Mouse (Mus musculus): Measurements from ENCODE around the gene Nav2. TPM values are rescaled to one million over a fixed set of nuclear protein-coding genes. Genes with fewer than 3 reads are reported as not detected.
A peak's percentile ranks its signal among the peaks of the same experiment; 100 is the strongest.

The Nav2 gene
- polyA plus RNA-seq, 1 experiment from 2014 or later: 22.5 TPM

DNA sequence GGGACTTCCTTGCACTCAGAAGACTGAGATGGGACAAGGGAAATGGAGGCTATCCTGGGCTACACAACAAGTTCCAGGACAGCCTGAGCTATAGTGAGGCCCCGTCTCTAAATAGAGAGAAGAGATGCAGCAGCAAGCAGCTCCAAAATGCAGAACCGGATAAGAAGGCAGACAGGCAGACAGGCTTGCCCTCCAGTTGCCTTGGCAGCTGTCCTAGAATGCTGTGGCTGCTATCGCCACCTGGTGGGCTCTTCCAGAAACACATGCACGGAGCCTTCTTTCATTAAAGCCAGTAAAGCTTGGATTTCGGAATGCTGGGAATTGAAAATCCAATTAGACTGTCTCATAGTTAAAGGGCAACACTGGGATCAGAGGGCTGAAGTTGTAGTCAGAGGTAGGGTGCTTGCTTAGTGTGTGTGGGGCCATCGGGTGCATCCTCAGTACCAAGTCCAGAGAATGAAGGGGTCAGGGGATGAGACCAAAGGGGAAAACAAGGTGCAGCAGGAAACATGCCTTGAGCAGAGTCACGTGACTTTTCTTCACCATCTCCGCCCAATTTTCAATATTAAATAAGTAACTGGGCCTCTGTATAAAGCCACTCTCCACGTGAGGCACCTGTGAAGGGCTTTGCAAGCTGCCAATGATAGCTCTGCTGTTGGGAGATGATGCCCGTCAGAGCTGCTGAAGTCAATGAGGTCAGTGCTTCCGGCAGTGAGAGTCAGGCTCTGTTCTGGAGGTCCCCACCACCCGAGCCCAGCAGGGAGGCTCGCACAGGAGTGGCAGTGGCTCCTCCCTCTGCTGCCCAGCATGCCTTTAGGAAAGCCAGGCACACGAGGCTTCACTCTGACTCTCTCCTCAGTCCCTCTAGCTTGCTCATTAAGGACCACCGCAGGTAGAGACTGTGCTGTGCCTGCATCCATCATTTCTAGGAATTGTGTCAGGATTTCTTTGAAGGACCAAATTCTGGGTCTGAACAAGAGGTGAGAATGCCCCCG lies 364.2 kb downstream of the Nav2 start:
- 19% methylated on average over 16 of the region's 16 CpGs for WGBS
- no peak overlapping the region for H3K27ac ChIP-seq (replicated peaks; ENCODE audit: low read depth, low read length)
- H3K27me3 ChIP-seq (ENCODE audit: control insufficient read depth, insufficient read depth, low read length): no peaks in the 10 kb centered on the region
- H3K36me3 ChIP-seq (ENCODE audit: control insufficient read depth, insufficient read depth, low read length): no peaks in the 10 kb centered on the region
- peak; percentile 94 for DNase-seq
- peaks cover 8% of the 10 kb centered on the region; the same call in 1 of the 2 replicates for H3K4me1 ChIP-seq (ENCODE audit: control insufficient read depth, insufficient read depth, low read length)
- H3K9me3 ChIP-seq (ENCODE audit: control insufficient read depth, low read length): no peaks in the 10 kb centered on the region
- ATAC-seq (ENCODE audit: low FRiP score, low TSS enrichment): 0 out of 2 replicates have a peak, but pooled peaks have one; percentile 53
- peak overlapping the region; percentile 29; the same call in 1 of the 2 replicates for H3K9ac ChIP-seq (replicated peaks; ENCODE audit: low read length)
- no peak overlapping the region for H3K4me2 ChIP-seq (ENCODE audit: low read length)
- H3K4me3 ChIP-seq (replicated peaks; ENCODE audit: low read depth, low read length): no peak overlapping the region

DNA sequence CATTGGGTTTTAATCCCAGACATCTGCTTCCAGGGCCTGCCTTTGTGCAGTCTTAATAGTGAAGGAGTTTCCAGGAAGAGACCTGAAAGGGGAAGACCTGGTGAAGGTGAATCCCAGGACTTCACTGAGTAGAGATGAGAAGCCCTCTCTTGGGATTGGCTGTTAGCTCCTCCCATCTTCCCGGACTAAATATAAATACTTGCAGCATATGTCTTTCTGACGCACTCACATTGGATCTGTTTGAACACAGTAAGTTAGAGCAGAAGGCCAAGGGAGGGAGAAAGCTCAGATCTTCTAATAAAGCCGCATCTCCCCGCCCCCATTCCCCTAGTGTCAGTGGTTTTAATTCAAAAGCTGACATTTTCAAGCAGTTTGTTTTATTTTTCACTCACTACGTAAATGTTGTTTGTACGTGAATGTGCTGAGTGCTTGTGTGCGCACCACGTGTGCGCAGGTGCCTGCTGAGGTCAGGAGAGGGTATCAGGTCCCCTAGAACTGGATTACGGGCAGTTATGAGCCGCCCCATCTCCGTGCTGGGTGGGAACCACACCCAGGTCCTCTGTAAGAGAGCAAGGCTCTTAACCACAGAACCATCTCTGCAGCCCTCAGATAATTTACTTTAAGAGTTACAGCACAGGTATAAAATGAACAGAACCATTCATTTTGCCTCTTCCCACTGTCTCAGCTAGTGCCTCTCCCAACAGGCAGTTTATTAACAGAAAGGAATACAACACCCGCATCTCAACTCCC lies 365.6 kb downstream of the Nav2 start:
- no peaks in the 10 kb centered on the region for H3K36me3 ChIP-seq (ENCODE audit: control insufficient read depth, insufficient read depth, low read length)
- H3K4me1 ChIP-seq (ENCODE audit: control insufficient read depth, insufficient read depth, low read length): peaks cover 8% of the 10 kb centered on the region; the same call in 1 of the 2 replicates
- no peak overlapping the region for H3K4me2 ChIP-seq (ENCODE audit: low read length)
- H3K9ac ChIP-seq (replicated peaks; ENCODE audit: low read length): no peak overlapping the region
- DNase-seq (no peak), ATAC-seq (ENCODE audit: low FRiP score, low TSS enrichment) (no peak)
- H3K4me3 ChIP-seq (replicated peaks; ENCODE audit: low read depth, low read length): no peak overlapping the region
- H3K27ac ChIP-seq (replicated peaks; ENCODE audit: low read depth, low read length): no peak overlapping the region
- no peaks in the 10 kb centered on the region for H3K27me3 ChIP-seq (ENCODE audit: control insufficient read depth, insufficient read depth, low read length)
- H3K9me3 ChIP-seq (ENCODE audit: control insufficient read depth, low read length): no peaks in the 10 kb centered on the region
- WGBS: 91% methylated on average over 13 of the region's 13 CpGs

DNA sequence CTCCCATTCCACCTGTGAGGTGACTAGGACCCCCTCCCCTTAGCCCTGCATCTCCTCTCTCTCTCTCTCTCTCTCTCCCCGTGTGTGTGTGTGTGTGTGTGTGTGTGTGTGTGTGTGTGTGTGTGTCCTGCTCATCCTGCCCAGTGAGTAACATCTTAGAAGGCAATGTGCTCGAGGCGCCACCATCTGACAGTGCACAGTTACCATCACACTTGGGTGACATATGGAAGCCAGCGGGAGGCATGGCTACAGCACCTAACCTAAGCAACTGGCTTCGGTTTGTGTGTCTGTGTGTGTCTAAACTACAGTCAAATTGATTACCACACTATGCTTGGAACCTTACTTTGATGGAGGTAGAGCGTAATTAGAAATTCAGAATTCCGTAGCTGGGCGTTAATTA lies 366.2 kb downstream of the Nav2 start:
- H3K9me3 ChIP-seq (ENCODE audit: control insufficient read depth, low read length): no peaks in the 10 kb centered on the region
- H3K36me3 ChIP-seq (ENCODE audit: control insufficient read depth, insufficient read depth, low read length): no peaks in the 10 kb centered on the region
- peaks cover 8% of the 10 kb centered on the region; the same call in 1 of the 2 replicates for H3K4me1 ChIP-seq (ENCODE audit: control insufficient read depth, insufficient read depth, low read length)
- H3K27ac ChIP-seq (replicated peaks; ENCODE audit: low read depth, low read length): no peak overlapping the region
- WGBS: 73% methylated on average over 8 of the region's 8 CpGs
- no peak for DNase-seq
- H3K27me3 ChIP-seq (ENCODE audit: control insufficient read depth, insufficient read depth, low read length): no peaks in the 10 kb centered on the region
- H3K4me2 ChIP-seq (ENCODE audit: low read length): no peak overlapping the region
- H3K4me3 ChIP-seq (replicated peaks; ENCODE audit: low read depth, low read length): no peak overlapping the region
- ATAC-seq (ENCODE audit: low FRiP score, low TSS enrichment): no peak
- no peak overlapping the region for H3K9ac ChIP-seq (replicated peaks; ENCODE audit: low read length)

DNA sequence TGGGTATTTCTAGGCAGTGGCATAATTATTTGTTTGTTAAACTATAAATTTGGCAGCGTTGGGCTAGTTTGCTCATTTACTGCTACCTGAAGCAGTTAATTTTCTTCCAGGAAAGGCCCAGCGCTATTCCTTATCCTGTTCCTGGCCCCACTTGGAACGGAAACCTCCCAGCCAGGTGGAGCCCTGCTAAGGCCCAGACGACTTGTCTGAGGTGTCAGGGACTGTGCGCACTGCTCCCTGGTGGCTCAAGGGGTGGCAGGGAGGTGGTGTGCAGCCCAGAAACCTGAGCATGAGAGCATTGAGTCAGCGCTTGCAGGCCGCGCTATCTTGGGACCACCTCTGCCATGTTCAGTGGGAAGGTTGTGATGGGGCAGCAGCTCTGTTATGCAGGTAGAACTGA lies 367.6 kb downstream of the Nav2 start:
- no peak for ATAC-seq (ENCODE audit: low FRiP score, low TSS enrichment)
- WGBS: 86% methylated on average over 8 of the region's 8 CpGs
- Histone ChIP-seq H3K27ac (replicated peaks; ENCODE audit: low read depth, low read length) (no peak overlapping the region), H3K4me1 (ENCODE audit: control insufficient read depth, insufficient read depth, low read length) (peaks cover 8% of the 10 kb centered on the region; the same call in 1 of the 2 replicates), H3K9ac (replicated peaks; ENCODE audit: low read length) (no peak overlapping the region), H3K4me2 (ENCODE audit: low read length) (no peak overlapping the region), H3K4me3 (replicated peaks; ENCODE audit: low read depth, low read length) (no peak overlapping the region), H3K9me3 (ENCODE audit: control insufficient read depth, low read length) (no peaks in the 10 kb centered on the region), H3K27me3 (ENCODE audit: control insufficient read depth, insufficient read depth, low read length) (no peaks in the 10 kb centered on the region), H3K36me3 (ENCODE audit: control insufficient read depth, insufficient read depth, low read length) (no peaks in the 10 kb centered on the region)
- no peak for DNase-seq

DNA sequence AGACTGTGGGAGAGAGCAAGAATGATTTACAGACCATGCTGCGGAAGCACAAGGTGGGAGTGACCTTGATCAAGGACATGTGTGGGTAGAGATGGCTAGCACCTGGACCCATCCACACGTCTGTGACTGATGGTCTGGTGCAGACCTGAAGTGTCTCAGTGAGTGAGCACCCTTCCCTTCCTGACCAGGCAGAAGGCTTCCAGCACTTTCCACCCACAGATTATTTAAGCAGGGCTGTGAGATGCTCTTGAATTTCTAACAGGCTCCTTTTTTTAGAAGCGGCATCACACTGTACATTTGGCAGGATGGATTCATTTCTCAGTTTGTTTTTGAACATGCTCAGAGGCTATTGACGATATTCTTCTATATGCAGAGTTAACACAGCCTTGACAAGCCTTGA lies 369.2 kb downstream of the Nav2 start:
- DNase-seq (no peak), ATAC-seq (ENCODE audit: low FRiP score, low TSS enrichment) (no peak)
- peaks cover 7% of the 10 kb centered on the region; the same call in 1 of the 2 replicates for H3K4me1 ChIP-seq (ENCODE audit: control insufficient read depth, insufficient read depth, low read length)
- H3K4me3 ChIP-seq (replicated peaks; ENCODE audit: low read depth, low read length): no peak overlapping the region
- no peak overlapping the region for H3K27ac ChIP-seq (replicated peaks; ENCODE audit: low read depth, low read length)
- no peaks in the 10 kb centered on the region for H3K9me3 ChIP-seq (ENCODE audit: control insufficient read depth, low read length)
- H3K4me2 ChIP-seq (ENCODE audit: low read length): no peak overlapping the region
- H3K9ac ChIP-seq (replicated peaks; ENCODE audit: low read length): no peak overlapping the region
- WGBS: 90% methylated on average over 4 of the region's 4 CpGs
- H3K27me3 ChIP-seq (ENCODE audit: control insufficient read depth, insufficient read depth, low read length): no peaks in the 10 kb centered on the region
- H3K36me3 ChIP-seq (ENCODE audit: control insufficient read depth, insufficient read depth, low read length): no peaks in the 10 kb centered on the region

DNA sequence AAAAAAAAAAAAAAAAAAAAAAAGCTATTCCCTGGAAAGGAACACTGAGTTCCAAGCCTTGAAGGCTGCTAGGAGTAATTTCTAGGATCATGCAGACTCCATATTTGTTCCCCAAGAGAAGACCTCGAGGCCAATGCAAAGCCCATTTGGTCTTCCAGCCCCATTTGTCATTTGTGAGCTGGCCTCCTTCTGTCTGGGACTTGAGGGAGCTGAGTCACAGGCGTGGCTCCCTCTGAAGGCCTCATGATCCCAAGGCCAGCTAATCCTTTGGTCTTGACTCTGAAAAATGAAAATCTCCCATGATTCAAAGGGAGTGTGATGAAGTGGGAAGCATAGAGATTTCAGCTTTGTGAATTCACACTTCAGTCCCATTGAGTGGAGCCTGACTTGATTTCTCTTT lies 370.0 kb downstream of the Nav2 start:
- no peaks in the 10 kb centered on the region for H3K9me3 ChIP-seq (ENCODE audit: control insufficient read depth, low read length)
- whole genome bisulfite sequencing: 56% methylated on average over 2 of the region's 2 CpGs
- no peaks in the 10 kb centered on the region for H3K36me3 ChIP-seq (ENCODE audit: control insufficient read depth, insufficient read depth, low read length)

DNA sequence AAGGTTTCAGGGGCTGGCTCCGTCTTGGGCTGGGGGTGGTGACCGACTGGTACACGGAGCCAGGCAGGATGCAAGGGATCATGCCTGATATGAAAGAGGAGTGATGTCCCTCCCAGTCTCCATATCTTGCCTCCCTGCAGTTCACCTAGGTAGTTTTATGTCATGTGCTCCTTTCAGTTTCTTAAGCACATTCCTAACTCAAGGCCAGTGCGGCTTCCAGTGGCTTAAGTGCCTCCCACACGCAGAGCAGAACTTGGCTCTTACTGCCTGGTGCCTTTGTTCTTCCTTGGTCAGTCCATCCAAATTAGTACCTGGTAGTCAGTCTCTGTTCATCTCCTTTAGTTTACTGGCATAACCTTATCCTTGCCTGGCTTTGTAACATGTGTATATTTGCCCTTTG lies 371.9 kb downstream of the Nav2 start:
- WGBS: 91% methylated on average over 5 of the region's 5 CpGs
- DNase-seq (no peak), ATAC-seq (ENCODE audit: low FRiP score, low TSS enrichment) (no peak)
- Histone ChIP-seq H3K4me3 (replicated peaks; ENCODE audit: low read depth, low read length) (no peak overlapping the region), H3K27ac (replicated peaks; ENCODE audit: low read depth, low read length) (no peak overlapping the region), H3K4me1 (ENCODE audit: control insufficient read depth, insufficient read depth, low read length) (no peaks in the 10 kb centered on the region; the same call in 1 of the 2 replicates), H3K9me3 (ENCODE audit: control insufficient read depth, low read length) (no peaks in the 10 kb centered on the region), H3K36me3 (ENCODE audit: control insufficient read depth, insufficient read depth, low read length) (no peaks in the 10 kb centered on the region), H3K9ac (replicated peaks; ENCODE audit: low read length) (no peak overlapping the region), H3K27me3 (ENCODE audit: control insufficient read depth, insufficient read depth, low read length) (no peaks in the 10 kb centered on the region), H3K4me2 (ENCODE audit: low read length) (no peak overlapping the region)

More for the DNA sequence above, 370.0 kb downstream of the Nav2 start:
- Histone ChIP-seq H3K4me3 (replicated peaks; ENCODE audit: low read depth, low read length) (no peak overlapping the region), H3K9ac (replicated peaks; ENCODE audit: low read length) (no peak overlapping the region), H3K27me3 (ENCODE audit: control insufficient read depth, insufficient read depth, low read length) (no peaks in the 10 kb centered on the region), H3K4me1 (ENCODE audit: control insufficient read depth, insufficient read depth, low read length) (peaks cover 3% of the 10 kb centered on the region; the same call in 1 of the 2 replicates), H3K4me2 (ENCODE audit: low read length) (no peak overlapping the region), H3K27ac (replicated peaks; ENCODE audit: low read depth, low read length) (no peak overlapping the region)
- DNase-seq (no peak), ATAC-seq (ENCODE audit: low FRiP score, low TSS enrichment) (no peak)

DNA sequence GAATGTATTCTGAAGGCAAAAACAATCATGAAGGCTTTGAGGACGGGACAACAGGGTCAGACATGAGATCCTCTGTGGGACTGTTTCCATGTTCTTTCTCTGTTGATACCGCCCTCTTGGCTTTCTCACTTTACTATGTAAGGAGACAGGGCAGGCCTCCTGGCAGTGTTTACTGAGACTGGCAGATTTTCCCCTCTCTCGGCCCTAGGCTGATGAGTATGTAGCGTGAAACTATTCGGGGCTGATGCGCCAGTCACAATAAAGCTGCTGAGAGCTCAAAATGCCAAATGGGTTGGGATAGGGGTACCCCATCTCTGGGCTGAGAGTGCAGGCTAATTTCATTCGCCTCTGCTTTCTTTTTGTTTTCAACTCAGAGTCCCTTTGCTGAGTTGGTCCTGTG lies 373.9 kb downstream of the Nav2 start:
- DNase-seq: no peak

More for the DNA sequence above, 373.9 kb downstream of the Nav2 start:
- no peaks in the 10 kb centered on the region for H3K27me3 ChIP-seq (ENCODE audit: control insufficient read depth, insufficient read depth, low read length)
- H3K4me3 ChIP-seq (replicated peaks; ENCODE audit: low read depth, low read length): no peak overlapping the region
- WGBS: 81% methylated on average over 7 of the region's 7 CpGs
- no peaks in the 10 kb centered on the region for H3K9me3 ChIP-seq (ENCODE audit: control insufficient read depth, low read length)
- no peaks in the 10 kb centered on the region for H3K36me3 ChIP-seq (ENCODE audit: control insufficient read depth, insufficient read depth, low read length)
- no peak overlapping the region for H3K4me2 ChIP-seq (ENCODE audit: low read length)
- no peak overlapping the region for H3K9ac ChIP-seq (replicated peaks; ENCODE audit: low read length)
- no peak for ATAC-seq (ENCODE audit: low FRiP score, low TSS enrichment)
- no peaks in the 10 kb centered on the region for H3K4me1 ChIP-seq (ENCODE audit: control insufficient read depth, insufficient read depth, low read length)
- no peak overlapping the region for H3K27ac ChIP-seq (replicated peaks; ENCODE audit: low read depth, low read length)
